Mouse (Mus musculus): Measurements from ENCODE around the gene Grm7. TPM values are rescaled to one million over a fixed set of nuclear protein-coding genes. Genes with fewer than 3 reads are reported as not detected.

The Grm7 gene
- polyA plus RNA-seq, 1 experiment: 32.7 TPM

GRCm38 (mm10) chr6:111521229-111521628, 875.8 kb downstream of the Grm7 start:
- DNase-seq (ENCODE audit: extremely low spot score in 1 of 2, low spot score in 1 of 2): peak in 1 of 2 experiments; percentile 26

DNA sequence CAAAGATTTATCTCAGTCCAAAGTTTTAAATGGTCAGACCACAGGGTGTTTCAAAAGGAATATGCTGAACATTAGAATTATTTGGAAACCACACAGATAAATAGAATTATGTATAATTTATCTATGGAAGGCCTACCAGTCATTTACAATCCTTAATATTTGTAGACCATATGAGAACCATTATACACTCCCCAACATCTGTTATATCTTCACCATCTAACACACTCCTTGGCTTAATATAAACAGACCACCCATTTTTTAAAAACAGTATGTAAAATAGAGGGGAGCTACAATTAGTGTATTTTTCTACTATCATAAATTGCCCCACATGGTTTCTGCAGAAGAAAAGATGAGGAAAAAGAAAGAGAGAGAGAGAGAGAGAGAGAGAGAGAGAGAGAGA, 876.7 kb downstream of the Grm7 start:
- DNase-seq (ENCODE audit: extremely low spot score in 1 of 2, low spot score in 1 of 2): no peak

- peak in 1 of 2 experiments; percentile 19 for DNase-seq (ENCODE audit: extremely low spot score in 1 of 2, low spot score in 1 of 2)
Observed at GRCm38 (mm10) chr6:111529985-111530384, 884.6 kb downstream of the Grm7 start.

- DNase-seq (ENCODE audit: extremely low spot score in 1 of 2, low spot score in 1 of 2): no peak
Observed at GRCm38 (mm10) chr6:111558588-111558987, 913.2 kb downstream of the Grm7 start.

- no peak for DNase-seq (ENCODE audit: extremely low spot score in 1 of 2, low spot score in 1 of 2)
Observed at GRCm38 (mm10) chr6:111559459-111559858, 914.1 kb downstream of the Grm7 start.

DNA sequence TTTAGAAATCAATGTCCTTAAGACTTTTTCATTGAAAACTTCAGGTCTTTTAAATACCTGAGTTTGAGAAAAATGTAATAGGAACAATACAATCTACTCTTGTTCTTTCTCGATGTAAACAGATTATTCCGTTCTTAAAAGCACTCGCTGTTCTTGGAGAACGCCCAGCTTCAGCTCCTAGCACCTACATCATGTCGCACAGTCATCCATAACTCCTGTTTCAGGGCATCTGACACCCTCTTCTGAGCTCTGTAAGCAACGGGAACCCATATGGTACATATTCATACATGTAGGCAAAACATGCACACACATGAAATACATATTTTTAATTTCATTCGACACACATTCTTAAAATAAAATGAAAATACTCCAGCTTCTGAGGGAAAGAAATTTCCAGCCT, 916.0 kb downstream of the Grm7 start:
- peak in 1 of 2 experiments; percentile 6 for DNase-seq (ENCODE audit: extremely low spot score in 1 of 2, low spot score in 1 of 2)

GRCm38 (mm10) chr6:111571471-111572088, 926.2 kb downstream of the Grm7 start:
- DNase-seq (ENCODE audit: extremely low spot score in 1 of 2, low spot score in 1 of 2): no peak

GRCm38 (mm10) chr6:111584851-111585250, 939.5 kb downstream of the Grm7 start:
- DNase-seq (ENCODE audit: extremely low spot score in 1 of 2, low spot score in 1 of 2): no peak

- DNase-seq (ENCODE audit: extremely low spot score in 1 of 2, low spot score in 1 of 2): peak; percentile 11 to 37
Observed at GRCm38 (mm10) chr6:111587572-111587971, 942.2 kb downstream of the Grm7 start.

DNA sequence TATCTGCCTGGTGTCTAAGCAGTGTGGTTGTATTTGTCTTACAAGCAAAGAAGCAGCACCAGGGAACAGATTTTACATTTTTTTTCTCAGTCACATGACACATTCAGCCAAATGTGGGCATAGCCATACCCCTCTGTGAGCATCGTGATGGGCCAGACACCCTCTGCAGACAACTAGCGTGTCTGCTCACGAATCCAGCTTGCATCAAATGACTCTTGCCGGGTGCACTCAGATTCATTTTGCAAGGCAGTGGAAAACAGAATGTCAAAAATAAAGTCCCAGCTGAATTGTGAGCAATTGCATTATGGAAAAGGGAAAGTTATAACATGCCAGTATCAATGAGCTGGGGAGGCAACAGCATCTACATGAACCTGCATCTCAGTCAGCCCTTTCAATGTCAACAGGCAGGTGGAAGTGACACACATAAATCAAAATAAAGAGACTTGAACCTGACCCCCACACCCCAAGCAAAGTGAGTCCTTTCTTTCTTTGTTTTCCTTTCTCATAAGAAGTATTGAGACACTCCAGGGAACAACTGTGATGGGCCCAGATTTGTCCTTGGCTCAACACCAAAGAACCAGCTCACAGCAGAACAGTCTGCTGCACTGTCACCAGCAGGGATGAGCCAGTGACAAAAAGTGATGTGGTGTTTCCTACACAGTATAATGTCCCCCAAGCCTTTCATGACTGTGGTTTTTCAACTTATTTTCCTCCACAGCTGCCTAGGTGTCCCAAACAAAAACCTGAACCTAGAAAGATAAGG, 956.7 kb downstream of the Grm7 start:
- DNase-seq (ENCODE audit: extremely low spot score in 1 of 2, low spot score in 1 of 2): peak; percentile 14 to 56

GRCm38 (mm10) chr6:111610396-111610795, 965.0 kb downstream of the Grm7 start:
- DNase-seq (ENCODE audit: extremely low spot score in 1 of 2, low spot score in 1 of 2): no peak

- DNase-seq (ENCODE audit: extremely low spot score in 1 of 2, low spot score in 1 of 2): no peak
Observed at GRCm38 (mm10) chr6:111613834-111614233, 968.5 kb downstream of the Grm7 start.
